Mouse (Mus musculus) embryonic fibroblast, embryonic 13.5 days (primary cell): Measurements from ENCODE around the gene Ncoa1. TPM values are rescaled to one million over a fixed set of nuclear protein-coding genes. Genes with fewer than 3 reads are reported as not detected.

Experiments
- H3K27ac ChIP-seq: 2 replicates; pipeline ENCODE4 v1.5.1; 2012; ENCODE audit warnings: low read length, control low read depth, inconsistent platforms; ENCODE audit not compliant: insufficient read depth
- H3K4me1 ChIP-seq: 2 replicates; pipeline ENCODE4 v1.6.1; 2011; ENCODE audit warnings: low read length; ENCODE audit not compliant: control insufficient read depth, insufficient read depth
- H3K4me3 ChIP-seq: 2 replicates; pipeline ENCODE4 v1.5.1; 2011; ENCODE audit warnings: mild to moderate bottlenecking, control low read depth, low read length; ENCODE audit not compliant: insufficient read depth
- CTCF ChIP-seq: IDR thresholded peaks from 2 replicates; pipeline ENCODE4 v1.5.1; 2011; ENCODE audit warnings: mild to moderate bottlenecking, control low read depth, low read length, moderate library complexity, borderline replicate concordance; ENCODE audit not compliant: insufficient read depth
- POLR2A ChIP-seq: IDR thresholded peaks from 2 replicates; pipeline ENCODE4 v1.6.1; 2011; ENCODE audit warnings: low read depth, mild to moderate bottlenecking, control low read depth, low read length, moderate library complexity
- polyA plus RNA-seq: library from polyadenylated mRNA; stranded (reverse); fragments of >200 nt; gene quantifications from 2 replicates; pipeline ENCODE4 v1.2.4, GENCODE M21; 2011; ENCODE audit warnings: low read depth; ENCODE audit not compliant: missing spikeins, insufficient read length

Gene Ncoa1
- polyA plus RNA-seq, 1 experiment = 24.6 TPM

GRCm38 (mm10) chr12:4417626-4418263 lies 59.2 kb downstream of the Ncoa1 start:
- Histone ChIP-seq H3K4me1 (no peaks in the 10 kb centered on the region), H3K4me3 (no peak overlapping the region), H3K27ac (no peak overlapping the region)
- no peak for TF ChIP-seq CTCF
- no peak for TF ChIP-seq POLR2A

GRCm38 (mm10) chr12:4407085-4407484 lies 69.9 kb downstream of the Ncoa1 start:
- H3K27ac ChIP-seq = no peak overlapping the region
- TF ChIP-seq CTCF = no peak
- TF ChIP-seq POLR2A = no peak
- no peaks in the 10 kb centered on the region for H3K4me1 ChIP-seq
- no peak overlapping the region for H3K4me3 ChIP-seq

GRCm38 (mm10) chr12:4406155-4406554 lies 70.8 kb downstream of the Ncoa1 start:
- H3K4me1 ChIP-seq = no peaks in the 10 kb centered on the region
- TF ChIP-seq CTCF (no peak), POLR2A (no peak)

GRCm38 (mm10) chr12:4403206-4403605 lies 73.8 kb downstream of the Ncoa1 start:
- TF ChIP-seq CTCF (no peak), POLR2A (no peak)
- no peak overlapping the region for H3K27ac ChIP-seq
- H3K4me3 ChIP-seq = no peak overlapping the region
- H3K4me1 ChIP-seq = no peaks in the 10 kb centered on the region

More at GRCm38 (mm10) chr12:4406155-4406554, 70.8 kb downstream of the Ncoa1 start:
- H3K27ac ChIP-seq = no peak overlapping the region
- H3K4me3 ChIP-seq = no peak overlapping the region

GRCm38 (mm10) chr12:4396221-4396620 lies 80.8 kb downstream of the Ncoa1 start:
- H3K4me3 ChIP-seq = no peak overlapping the region
- H3K27ac ChIP-seq = no peak overlapping the region
- TF ChIP-seq POLR2A (no peak), CTCF (no peak)
- H3K4me1 ChIP-seq = no peaks in the 10 kb centered on the region

GRCm38 (mm10) chr12:4392590-4392989 lies 84.4 kb downstream of the Ncoa1 start:
- H3K4me1 ChIP-seq = no peaks in the 10 kb centered on the region
- no peak for TF ChIP-seq CTCF
- TF ChIP-seq POLR2A = no peak
- H3K4me3 ChIP-seq = no peak overlapping the region
- H3K27ac ChIP-seq = no peak overlapping the region

- TF ChIP-seq CTCF (no peak), POLR2A (no peak)
- Histone ChIP-seq H3K4me1 (no peaks in the 10 kb centered on the region), H3K27ac (no peak overlapping the region), H3K4me3 (no peak overlapping the region)
Measured at GRCm38 (mm10) chr12:4392074-4392473, 84.9 kb downstream of the Ncoa1 start.

GRCm38 (mm10) chr12:4391256-4391655 lies 85.7 kb downstream of the Ncoa1 start:
- H3K4me3 ChIP-seq = no peak overlapping the region
- H3K4me1 ChIP-seq = peaks cover 3% of the 10 kb centered on the region; the same call in 1 of the 2 replicates
- TF ChIP-seq CTCF = no peak
- no peak for TF ChIP-seq POLR2A
- no peak overlapping the region for H3K27ac ChIP-seq

- Histone ChIP-seq H3K4me1 (peaks cover 3% of the 10 kb centered on the region; the same call in 1 of the 2 replicates), H3K27ac (no peak overlapping the region), H3K4me3 (no peak overlapping the region)
- TF ChIP-seq POLR2A = no peak
- TF ChIP-seq CTCF = no peak
Measured at GRCm38 (mm10) chr12:4390721-4391120, 86.3 kb downstream of the Ncoa1 start.

- Histone ChIP-seq H3K4me1 (peaks cover 5% of the 10 kb centered on the region; the same call in 1 of the 2 replicates), H3K4me3 (no peak overlapping the region), H3K27ac (no peak overlapping the region)
- TF ChIP-seq POLR2A = no peak
- no peak for TF ChIP-seq CTCF
Measured at GRCm38 (mm10) chr12:4386077-4386719, 90.8 kb downstream of the Ncoa1 start.
